Mouse (Mus musculus): Measurements from ENCODE around the gene Pik3cg. TPM values are rescaled to one million over a fixed set of nuclear protein-coding genes. Genes with fewer than 3 reads are reported as not detected.
"Not testable (repeated sequence)": the region's sequence is repeated elsewhere in the genome, so short reads cannot be mapped to it uniquely, and the experiment has no call there.

The Pik3cg gene
- polyA plus RNA-seq (2012; rRNA removed): 2.2 and 2.4 TPM in 2 replicates

GRCm38 (mm10) chr12:32207948-32208891 lies at the start of gene Pik3cg:
Pik3cg (minus strand) TSS chr12:32208659.
- Histone ChIP-seq H3K4me3 (ENCODE audit: insufficient read depth, low read length) (peak within 1 kb of the TSS; percentile 24), H3K4me1 (ENCODE audit: control insufficient read depth, insufficient read depth, low read length) (peaks cover 1% of the 10 kb centered on the region; the same call in 1 of the 2 replicates), H3K27ac (ENCODE audit: insufficient read depth, low read length) (no peak within 1 kb of the TSS)
- no peak for TF ChIP-seq POLR2A (IDR thresholded peaks at IDR 0.05; ENCODE audit: extremely low read depth, insufficient read depth, low read length)

- Histone ChIP-seq H3K4me3 (ENCODE audit: insufficient read depth, low read length) (no peak overlapping the region), H3K27ac (ENCODE audit: insufficient read depth, low read length) (no peak overlapping the region), H3K4me1 (ENCODE audit: control insufficient read depth, insufficient read depth, low read length) (no peaks in the 10 kb centered on the region)
- TF ChIP-seq POLR2A (IDR thresholded peaks at IDR 0.05; ENCODE audit: extremely low read depth, insufficient read depth, low read length) (no peak), CTCF (IDR thresholded peaks at IDR 0.05; ENCODE audit: extremely low read depth, insufficient read depth, low read length) (no peak)
Measured at GRCm38 (mm10) chr12:32248483-32248882, 40.0 kb upstream of the Pik3cg start.

- H3K4me1 ChIP-seq (ENCODE audit: control insufficient read depth, insufficient read depth, low read length): no peaks in the 10 kb centered on the region
- no peak overlapping the region for H3K4me3 ChIP-seq (ENCODE audit: insufficient read depth, low read length)
- TF ChIP-seq POLR2A (IDR thresholded peaks at IDR 0.05; ENCODE audit: extremely low read depth, insufficient read depth, low read length): no peak
- 0 out of 2 replicates have a peak, but pooled peaks have one; percentile 4 for TF ChIP-seq CTCF (IDR thresholded peaks at IDR 0.05; ENCODE audit: extremely low read depth, insufficient read depth, low read length)
- no peak overlapping the region for H3K27ac ChIP-seq (ENCODE audit: insufficient read depth, low read length)
Measured at GRCm38 (mm10) chr12:32245566-32246233, 37.2 kb upstream of the Pik3cg start.

- TF ChIP-seq CTCF (IDR thresholded peaks at IDR 0.05; ENCODE audit: extremely low read depth, insufficient read depth, low read length) (no peak), POLR2A (IDR thresholded peaks at IDR 0.05; ENCODE audit: extremely low read depth, insufficient read depth, low read length) (no peak)
- Histone ChIP-seq H3K4me1 (ENCODE audit: control insufficient read depth, insufficient read depth, low read length) (no peaks in the 10 kb centered on the region), H3K27ac (ENCODE audit: insufficient read depth, low read length) (no peak overlapping the region), H3K4me3 (ENCODE audit: insufficient read depth, low read length) (no peak overlapping the region)
Measured at GRCm38 (mm10) chr12:32243586-32243985, 35.1 kb upstream of the Pik3cg start.

GRCm38 (mm10) chr12:32239134-32239533 lies 30.7 kb upstream of the Pik3cg start:
- not testable (repeated sequence) for H3K4me3 ChIP-seq (ENCODE audit: insufficient read depth, low read length); H3K27ac ChIP-seq (ENCODE audit: insufficient read depth, low read length); H3K4me1 ChIP-seq (ENCODE audit: control insufficient read depth, insufficient read depth, low read length)

- H3K4me3 ChIP-seq (ENCODE audit: insufficient read depth, low read length): no peak overlapping the region
- H3K4me1 ChIP-seq (ENCODE audit: control insufficient read depth, insufficient read depth, low read length): no peaks in the 10 kb centered on the region
- TF ChIP-seq CTCF (IDR thresholded peaks at IDR 0.05; ENCODE audit: extremely low read depth, insufficient read depth, low read length) (no peak), POLR2A (IDR thresholded peaks at IDR 0.05; ENCODE audit: extremely low read depth, insufficient read depth, low read length) (no peak)
- no peak overlapping the region for H3K27ac ChIP-seq (ENCODE audit: insufficient read depth, low read length)
Measured at GRCm38 (mm10) chr12:32238433-32238832, 30.0 kb upstream of the Pik3cg start.

- Histone ChIP-seq H3K4me1 (ENCODE audit: control insufficient read depth, insufficient read depth, low read length) (no peaks in the 10 kb centered on the region), H3K4me3 (ENCODE audit: insufficient read depth, low read length) (no peak overlapping the region), H3K27ac (ENCODE audit: insufficient read depth, low read length) (no peak overlapping the region)
- TF ChIP-seq CTCF (IDR thresholded peaks at IDR 0.05; ENCODE audit: extremely low read depth, insufficient read depth, low read length): no peak
- no peak for TF ChIP-seq POLR2A (IDR thresholded peaks at IDR 0.05; ENCODE audit: extremely low read depth, insufficient read depth, low read length)
Measured at GRCm38 (mm10) chr12:32237839-32238238, 29.4 kb upstream of the Pik3cg start.

GRCm38 (mm10) chr12:32237139-32237538 lies 28.7 kb upstream of the Pik3cg start:
- Histone ChIP-seq H3K4me1 (ENCODE audit: control insufficient read depth, insufficient read depth, low read length) (no peaks in the 10 kb centered on the region), H3K27ac (ENCODE audit: insufficient read depth, low read length) (no peak overlapping the region), H3K4me3 (ENCODE audit: insufficient read depth, low read length) (no peak overlapping the region)
- TF ChIP-seq POLR2A (IDR thresholded peaks at IDR 0.05; ENCODE audit: extremely low read depth, insufficient read depth, low read length) (no peak), CTCF (IDR thresholded peaks at IDR 0.05; ENCODE audit: extremely low read depth, insufficient read depth, low read length) (no peak)

GRCm38 (mm10) chr12:32236450-32236849 lies 28.0 kb upstream of the Pik3cg start:
- TF ChIP-seq CTCF (IDR thresholded peaks at IDR 0.05; ENCODE audit: extremely low read depth, insufficient read depth, low read length) (no peak), POLR2A (IDR thresholded peaks at IDR 0.05; ENCODE audit: extremely low read depth, insufficient read depth, low read length) (no peak)
- Histone ChIP-seq H3K4me3 (ENCODE audit: insufficient read depth, low read length) (no peak overlapping the region), H3K27ac (ENCODE audit: insufficient read depth, low read length) (no peak overlapping the region)

GRCm38 (mm10) chr12:32233871-32234270 lies 25.4 kb upstream of the Pik3cg start:
- TF ChIP-seq CTCF (IDR thresholded peaks at IDR 0.05; ENCODE audit: extremely low read depth, insufficient read depth, low read length) (no peak), POLR2A (IDR thresholded peaks at IDR 0.05; ENCODE audit: extremely low read depth, insufficient read depth, low read length) (no peak)
- Histone ChIP-seq H3K4me1 (ENCODE audit: control insufficient read depth, insufficient read depth, low read length) (no peaks in the 10 kb centered on the region), H3K4me3 (ENCODE audit: insufficient read depth, low read length) (no peak overlapping the region), H3K27ac (ENCODE audit: insufficient read depth, low read length) (no peak overlapping the region)

More at GRCm38 (mm10) chr12:32236450-32236849, 28.0 kb upstream of the Pik3cg start:
- H3K4me1 ChIP-seq (ENCODE audit: control insufficient read depth, insufficient read depth, low read length): no peaks in the 10 kb centered on the region
